Mouse (Mus musculus): ENCODE data around the gene Relb. TPM values are rescaled to one million over a fixed set of nuclear protein-coding genes. Genes with fewer than 3 reads are reported as not detected.

The Relb gene
- polyA plus RNA-seq, 1 experiment from 2014 or later, result 6.1 TPM

- H3K9ac ChIP-seq, result peak overlapping the region; percentile 96
- peak; percentile 44 for ATAC-seq (replicated peaks; ENCODE audit: insufficient number of reproducible peaks, insufficient read depth, low FRiP score, low read depth)
- peak overlapping the region; percentile 88 for H3K4me2 ChIP-seq
- H3K36me3 ChIP-seq, result 0 out of 2 replicates have a peak, but pooled peaks cover 4% of the 10 kb centered on the region
- H3K27me3 ChIP-seq, result no peaks in the 10 kb centered on the region
- no peaks in the 10 kb centered on the region for H3K9me3 ChIP-seq (replicated peaks)
- H3K4me3 ChIP-seq, result peak overlapping the region; percentile 97
- WGBS, result 1% methylated on average over 37 of the region's 37 CpGs
- H3K27ac ChIP-seq, result peak overlapping the region; percentile 90
- peaks cover 33% of the 10 kb centered on the region for H3K4me1 ChIP-seq (replicated peaks)
These were observed 35.3 kb upstream of the Relb start for GRCm38 (mm10) chr7:19664455-19664954.

- no peak for ATAC-seq (replicated peaks; ENCODE audit: insufficient number of reproducible peaks, insufficient read depth, low FRiP score, low read depth)
- no peaks in the 10 kb centered on the region for H3K27me3 ChIP-seq
- no peak overlapping the region for H3K27ac ChIP-seq
- 10% methylated on average over 8 of the region's 8 CpGs for WGBS
- peak overlapping the region; percentile 97 for H3K4me3 ChIP-seq
- no peaks in the 10 kb centered on the region for H3K9me3 ChIP-seq (replicated peaks)
- H3K36me3 ChIP-seq, result 0 out of 2 replicates have a peak, but pooled peaks cover 4% of the 10 kb centered on the region
- H3K4me2 ChIP-seq, result peak overlapping the region; percentile 88
- H3K9ac ChIP-seq, result peak overlapping the region; percentile 96
- H3K4me1 ChIP-seq (replicated peaks), result peaks cover 27% of the 10 kb centered on the region
These were observed 34.7 kb upstream of the Relb start for GRCm38 (mm10) chr7:19663940-19664339.

- Histone ChIP-seq H3K27me3 (no peaks in the 10 kb centered on the region), H3K4me2 (no peak overlapping the region), H3K4me3 (no peak overlapping the region), H3K9me3 (replicated peaks) (no peaks in the 10 kb centered on the region), H3K4me1 (replicated peaks) (peaks cover 5% of the 10 kb centered on the region), H3K9ac (no peak overlapping the region), H3K36me3 (peaks cover 63% of the 10 kb centered on the region), H3K27ac (0 out of 2 replicates have a peak overlapping the region, but pooled peaks have one; percentile 19)
- WGBS, result 60% methylated on average over 2 of the region's 2 CpGs
- peak; percentile 75; the same call in 1 of the 2 replicates for ATAC-seq (replicated peaks; ENCODE audit: insufficient number of reproducible peaks, insufficient read depth, low FRiP score, low read depth)
These were observed 23.4 kb upstream of the Relb start for GRCm38 (mm10) chr7:19652614-19653013.

- no peak overlapping the region for H3K4me2 ChIP-seq
- no peak for ATAC-seq (replicated peaks; ENCODE audit: insufficient number of reproducible peaks, insufficient read depth, low FRiP score, low read depth)
- H3K27ac ChIP-seq, result no peak overlapping the region
- WGBS, result 77% methylated on average over 6 of the region's 6 CpGs
- no peak overlapping the region for H3K9ac ChIP-seq
- no peaks in the 10 kb centered on the region for H3K9me3 ChIP-seq (replicated peaks)
- H3K36me3 ChIP-seq, result peaks cover 70% of the 10 kb centered on the region
- H3K4me3 ChIP-seq, result no peak overlapping the region
- no peaks in the 10 kb centered on the region; the same call in none of the 2 replicates for H3K4me1 ChIP-seq (replicated peaks)
- no peaks in the 10 kb centered on the region for H3K27me3 ChIP-seq
These were observed 22.0 kb upstream of the Relb start for GRCm38 (mm10) chr7:19651063-19651786.

GRCm38 (mm10) chr7:19641223-19641622, 12.0 kb upstream of the Relb start:
- H3K4me3 ChIP-seq, result no peak overlapping the region
- H3K27ac ChIP-seq, result no peak overlapping the region
- H3K9ac ChIP-seq, result no peak overlapping the region
- H3K4me1 ChIP-seq (replicated peaks), result peaks cover 6% of the 10 kb centered on the region
- H3K27me3 ChIP-seq, result no peaks in the 10 kb centered on the region
- H3K9me3 ChIP-seq (replicated peaks), result no peaks in the 10 kb centered on the region
- no peak for ATAC-seq (replicated peaks; ENCODE audit: insufficient number of reproducible peaks, insufficient read depth, low FRiP score, low read depth)
- H3K36me3 ChIP-seq, result peaks cover 85% of the 10 kb centered on the region
- WGBS, result 92% methylated on average over 4 of the region's 4 CpGs
- H3K4me2 ChIP-seq, result no peak overlapping the region

- H3K27me3 ChIP-seq, result no peaks in the 10 kb centered on the region
- no peaks in the 10 kb centered on the region for H3K9me3 ChIP-seq (replicated peaks)
- no peak overlapping the region for H3K4me2 ChIP-seq
- WGBS, result 86% methylated on average over 11 of the region's 11 CpGs
- H3K4me3 ChIP-seq, result no peak overlapping the region
- no peak overlapping the region for H3K9ac ChIP-seq
- peaks cover 13% of the 10 kb centered on the region for H3K4me1 ChIP-seq (replicated peaks)
- no peak overlapping the region for H3K27ac ChIP-seq
- H3K36me3 ChIP-seq, result peaks cover 73% of the 10 kb centered on the region
- ATAC-seq (replicated peaks; ENCODE audit: insufficient number of reproducible peaks, insufficient read depth, low FRiP score, low read depth), result no peak
These were observed 6.0 kb upstream of the Relb start for GRCm38 (mm10) chr7:19635074-19635827.

GRCm38 (mm10) chr7:19634591-19634990, 5.4 kb upstream of the Relb start:
- 88% methylated on average over 2 of the region's 2 CpGs for WGBS
- Histone ChIP-seq H3K4me1 (replicated peaks) (peaks cover 15% of the 10 kb centered on the region), H3K4me3 (no peak overlapping the region), H3K9ac (no peak overlapping the region), H3K4me2 (no peak overlapping the region), H3K9me3 (replicated peaks) (no peaks in the 10 kb centered on the region), H3K27me3 (no peaks in the 10 kb centered on the region), H3K36me3 (peaks cover 69% of the 10 kb centered on the region), H3K27ac (no peak overlapping the region)
- ATAC-seq (replicated peaks; ENCODE audit: insufficient number of reproducible peaks, insufficient read depth, low FRiP score, low read depth), result no peak

GRCm38 (mm10) chr7:19633855-19634254, 4.6 kb upstream of the Relb start:
- H3K4me3 ChIP-seq, result no peak overlapping the region
- no peak overlapping the region for H3K27ac ChIP-seq
- no peak for ATAC-seq (replicated peaks; ENCODE audit: insufficient number of reproducible peaks, insufficient read depth, low FRiP score, low read depth)

GRCm38 (mm10) chr7:19633197-19633596, 4.0 kb upstream of the Relb start:
- Histone ChIP-seq H3K9ac (no peak overlapping the region), H3K4me3 (no peak overlapping the region), H3K9me3 (replicated peaks) (no peaks in the 10 kb centered on the region), H3K4me1 (replicated peaks) (peaks cover 23% of the 10 kb centered on the region), H3K27me3 (no peaks in the 10 kb centered on the region), H3K36me3 (peaks cover 56% of the 10 kb centered on the region), H3K27ac (no peak overlapping the region), H3K4me2 (no peak overlapping the region)
- WGBS, result 84% methylated on average over 17 of the region's 17 CpGs
- no peak for ATAC-seq (replicated peaks; ENCODE audit: insufficient number of reproducible peaks, insufficient read depth, low FRiP score, low read depth)

More at GRCm38 (mm10) chr7:19633855-19634254, 4.6 kb upstream of the Relb start:
- Histone ChIP-seq H3K4me1 (replicated peaks) (peaks cover 18% of the 10 kb centered on the region), H3K27me3 (no peaks in the 10 kb centered on the region), H3K9me3 (replicated peaks) (no peaks in the 10 kb centered on the region), H3K9ac (no peak overlapping the region), H3K4me2 (no peak overlapping the region), H3K36me3 (peaks cover 62% of the 10 kb centered on the region)
- 92% methylated on average over 15 of the region's 15 CpGs for WGBS

- H3K36me3 ChIP-seq, result peaks cover 51% of the 10 kb centered on the region
These were observed 3.5 kb upstream of the Relb start for GRCm38 (mm10) chr7:19632720-19633119.

GRCm38 (mm10) chr7:19632275-19632674, 3.0 kb upstream of the Relb start:
- Histone ChIP-seq H3K27ac (no peak overlapping the region), H3K4me3 (no peak overlapping the region), H3K9ac (no peak overlapping the region), H3K9me3 (replicated peaks) (no peaks in the 10 kb centered on the region), H3K27me3 (no peaks in the 10 kb centered on the region), H3K4me1 (replicated peaks) (peaks cover 28% of the 10 kb centered on the region), H3K4me2 (no peak overlapping the region), H3K36me3 (peaks cover 48% of the 10 kb centered on the region)
- ATAC-seq (replicated peaks; ENCODE audit: insufficient number of reproducible peaks, insufficient read depth, low FRiP score, low read depth), result no peak

More at GRCm38 (mm10) chr7:19632720-19633119, 3.5 kb upstream of the Relb start:
- Histone ChIP-seq H3K4me3 (no peak overlapping the region), H3K4me1 (replicated peaks) (peaks cover 28% of the 10 kb centered on the region), H3K27me3 (no peaks in the 10 kb centered on the region), H3K27ac (no peak overlapping the region), H3K9ac (no peak overlapping the region), H3K4me2 (no peak overlapping the region), H3K9me3 (replicated peaks) (no peaks in the 10 kb centered on the region)
- no peak for ATAC-seq (replicated peaks; ENCODE audit: insufficient number of reproducible peaks, insufficient read depth, low FRiP score, low read depth)

Data from heart, embryonic 15.5 days (tissue).